Mouse (Mus musculus): ENCODE data around the gene Dnmbp. TPM values are rescaled to one million over a fixed set of nuclear protein-coding genes. Genes with fewer than 3 reads are reported as not detected.

The Dnmbp gene
- polyA plus RNA-seq, 2 experiments, result 1.3 to 2.2 TPM

DNA sequence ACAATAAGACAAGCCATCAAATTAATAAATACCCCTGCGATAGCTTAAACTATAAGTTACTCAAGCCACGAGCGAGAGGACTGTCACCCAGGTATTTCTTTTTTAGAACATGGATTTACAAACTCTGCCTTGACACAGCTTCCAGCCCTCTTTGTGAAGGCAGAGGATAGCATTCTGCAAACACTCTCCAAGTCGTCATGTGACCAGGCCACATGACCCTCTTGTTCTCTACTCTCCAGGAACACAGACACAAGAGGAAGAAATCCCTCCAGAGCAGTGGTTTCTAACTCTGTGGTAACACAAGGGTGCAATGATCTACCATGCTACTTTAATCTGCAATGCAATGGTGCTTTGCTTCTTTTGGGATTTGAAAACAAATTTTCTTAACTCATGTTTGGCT is 69.6 kb downstream of the Dnmbp start:
- Histone ChIP-seq H3K4me1 (replicated peaks; ENCODE audit: control insufficient read depth in 2 of 2, insufficient read depth in 2 of 2, low read length in 1 of 2) (no peaks in the 10 kb centered on the region), H3K36me3 (replicated peaks; ENCODE audit: control insufficient read depth, insufficient read depth, low read depth) (no peaks in the 10 kb centered on the region; the same call in 1 of the 2 replicates), H3K9ac (replicated peaks) (no peak overlapping the region), H3K27me3 (ENCODE audit: control insufficient read depth, insufficient read depth, low read length) (no peaks in the 10 kb centered on the region), H3K4me2 (ENCODE audit: low read depth) (no peak overlapping the region), H3K4me3 (ENCODE audit: insufficient read depth in 1 of 2, low read depth in 2 of 2, low read length in 2 of 2) (no peak overlapping the region), H3K9me3 (ENCODE audit: control insufficient read depth, low read length) (no peaks in the 10 kb centered on the region), H3K27ac (no peak overlapping the region)
- no peak for ATAC-seq (ENCODE audit: insufficient read depth)
- WGBS (ENCODE audit: insufficient replicate concordance), result 63% methylated on average over 4 of the region's 4 CpGs
- no peak for DNase-seq (ENCODE audit: low read depth in 3 of 3, low spot score in 3 of 3)
- TF ChIP-seq EP300 (IDR thresholded peaks at IDR 0.05; ENCODE audit: low read depth) (no peak), CTCF (IDR thresholded peaks at IDR 0.05; ENCODE audit: low read depth) (no peak)

DNA sequence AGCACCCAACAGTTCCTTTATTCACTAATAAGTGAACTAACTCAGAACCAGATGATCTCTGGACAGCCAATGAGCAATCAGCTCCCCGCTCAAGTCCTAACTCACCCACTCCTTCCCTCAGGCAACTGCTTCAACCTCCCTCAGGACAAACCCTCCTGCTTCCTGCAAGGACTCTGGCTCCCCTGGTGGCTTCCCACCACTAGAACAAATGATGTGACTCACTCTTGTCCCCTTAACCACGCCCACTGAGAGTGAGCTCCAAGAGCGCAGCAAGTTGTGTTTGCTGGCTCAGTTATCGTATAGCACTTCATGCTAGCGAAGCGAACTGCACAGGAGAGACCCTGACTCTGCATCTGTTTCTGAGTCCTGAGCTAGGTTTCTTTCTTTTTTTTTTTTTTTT is 82.6 kb downstream of the Dnmbp start:
- Histone ChIP-seq H3K4me3 (ENCODE audit: insufficient read depth in 1 of 2, low read depth in 2 of 2, low read length in 2 of 2) (no peak overlapping the region), H3K4me2 (ENCODE audit: low read depth) (no peak overlapping the region), H3K36me3 (replicated peaks; ENCODE audit: control insufficient read depth, insufficient read depth, low read depth) (no peaks in the 10 kb centered on the region), H3K9me3 (ENCODE audit: control insufficient read depth, low read length) (no peaks in the 10 kb centered on the region), H3K9ac (replicated peaks) (no peak overlapping the region), H3K27ac (no peak overlapping the region), H3K4me1 (replicated peaks; ENCODE audit: control insufficient read depth in 2 of 2, insufficient read depth in 2 of 2, low read length in 1 of 2) (no peaks in the 10 kb centered on the region), H3K27me3 (ENCODE audit: control insufficient read depth, insufficient read depth, low read length) (no peaks in the 10 kb centered on the region)
- 56% methylated on average over 6 of the region's 6 CpGs for WGBS (ENCODE audit: insufficient replicate concordance)
- TF ChIP-seq CTCF (IDR thresholded peaks at IDR 0.05; ENCODE audit: low read depth) (peak; percentile 18; the same call in 1 of the 2 replicates), EP300 (IDR thresholded peaks at IDR 0.05; ENCODE audit: low read depth) (no peak)
- DNase-seq (ENCODE audit: low read depth in 3 of 3, low spot score in 3 of 3) (no peak), ATAC-seq (ENCODE audit: insufficient read depth) (no peak)

DNA sequence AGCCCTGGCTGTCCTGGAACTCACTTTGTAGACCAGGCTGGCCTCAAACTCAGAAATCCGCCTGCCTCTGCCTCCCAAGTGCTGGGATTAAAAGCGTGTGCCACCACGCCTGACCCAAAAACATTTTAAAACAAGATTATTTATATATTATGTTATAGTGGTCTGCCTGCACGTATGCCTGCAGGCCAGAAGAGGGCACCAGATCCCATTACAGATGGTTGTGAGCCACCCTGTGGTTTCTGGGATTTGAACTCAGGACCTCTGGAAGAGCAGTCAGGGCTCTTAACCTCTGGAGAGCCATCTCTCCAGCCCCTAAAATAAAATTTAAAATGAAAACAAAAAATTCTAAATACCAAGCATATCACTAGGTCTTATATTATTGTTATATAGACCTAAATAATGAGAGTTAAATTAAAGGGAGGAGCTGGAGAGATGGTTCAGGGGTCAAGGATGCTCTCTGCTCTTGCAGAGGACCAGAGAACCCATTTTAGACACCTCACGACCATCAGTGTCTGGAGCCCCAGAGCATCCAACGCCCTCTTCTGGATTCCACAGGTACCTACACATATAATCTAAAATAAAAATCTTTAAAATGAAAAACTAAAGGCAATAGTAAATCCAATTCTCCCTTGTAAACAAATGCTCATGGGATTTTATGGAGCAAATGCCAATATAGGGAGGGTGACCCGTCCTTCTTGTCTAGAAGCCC is 87.0 kb downstream of the Dnmbp start:
- Histone ChIP-seq H3K9me3 (ENCODE audit: control insufficient read depth, low read length) (no peaks in the 10 kb centered on the region), H3K4me2 (ENCODE audit: low read depth) (no peak overlapping the region), H3K4me1 (replicated peaks; ENCODE audit: control insufficient read depth in 2 of 2, insufficient read depth in 2 of 2, low read length in 1 of 2) (no peaks in the 10 kb centered on the region), H3K9ac (replicated peaks) (no peak overlapping the region), H3K4me3 (ENCODE audit: insufficient read depth in 1 of 2, low read depth in 2 of 2, low read length in 2 of 2) (no peak overlapping the region), H3K27me3 (ENCODE audit: control insufficient read depth, insufficient read depth, low read length) (no peaks in the 10 kb centered on the region), H3K27ac (no peak overlapping the region), H3K36me3 (replicated peaks; ENCODE audit: control insufficient read depth, insufficient read depth, low read depth) (no peaks in the 10 kb centered on the region)
- DNase-seq (ENCODE audit: low read depth in 3 of 3, low spot score in 3 of 3) (no peak), ATAC-seq (ENCODE audit: insufficient read depth) (no peak)
- WGBS (ENCODE audit: insufficient replicate concordance), result 44% methylated on average over 7 of the region's 7 CpGs
- TF ChIP-seq CTCF (IDR thresholded peaks at IDR 0.05; ENCODE audit: low read depth) (peak; percentile 49), EP300 (IDR thresholded peaks at IDR 0.05; ENCODE audit: low read depth) (no peak)

DNA sequence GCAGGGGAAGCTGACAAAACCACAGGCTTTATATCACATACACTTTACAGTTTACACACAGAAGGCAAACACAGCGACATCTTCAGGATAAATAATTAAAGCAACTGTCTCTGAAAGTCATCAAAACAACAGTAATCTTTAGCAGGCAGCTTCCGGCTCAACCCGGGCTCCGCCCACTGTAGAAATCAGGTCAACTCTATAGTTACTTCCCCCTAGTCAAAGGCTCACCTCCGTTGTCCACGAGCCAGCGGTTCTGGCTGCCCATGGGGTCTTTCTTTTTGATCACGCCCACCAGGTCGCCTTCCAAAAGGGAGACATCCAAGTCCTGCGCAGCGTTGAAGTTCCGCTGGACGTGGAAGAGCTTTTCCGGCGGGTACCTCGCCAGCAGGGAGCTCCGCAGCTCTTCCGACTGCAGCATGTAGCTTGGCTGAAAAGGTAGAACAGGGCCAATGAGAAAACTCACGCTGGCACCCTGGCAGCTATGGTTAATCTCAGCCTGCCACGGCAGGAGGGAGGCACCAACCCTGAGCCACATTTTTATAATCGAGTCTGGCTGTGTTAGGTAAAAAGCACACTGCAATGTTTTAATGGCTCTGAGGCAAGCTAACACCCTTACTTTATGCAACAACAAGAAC is 87.9 kb downstream of the Dnmbp start:
- peak in 1 of 3 experiments; percentile 6 for DNase-seq (ENCODE audit: low read depth in 3 of 3, low spot score in 3 of 3)
- no peak overlapping the region for H3K4me3 ChIP-seq (ENCODE audit: insufficient read depth in 1 of 2, low read depth in 2 of 2, low read length in 2 of 2)
- no peaks in the 10 kb centered on the region for H3K4me1 ChIP-seq (replicated peaks; ENCODE audit: control insufficient read depth in 2 of 2, insufficient read depth in 2 of 2, low read length in 1 of 2)
- no peaks in the 10 kb centered on the region for H3K36me3 ChIP-seq (replicated peaks; ENCODE audit: control insufficient read depth, insufficient read depth, low read depth)
- H3K27me3 ChIP-seq (ENCODE audit: control insufficient read depth, insufficient read depth, low read length), result no peaks in the 10 kb centered on the region
- no peak overlapping the region for H3K4me2 ChIP-seq (ENCODE audit: low read depth)
- 60% methylated on average over 21 of the region's 21 CpGs for WGBS (ENCODE audit: insufficient replicate concordance)
- no peak overlapping the region for H3K9ac ChIP-seq (replicated peaks)
- no peak for ATAC-seq (ENCODE audit: insufficient read depth)
- no peak overlapping the region for H3K27ac ChIP-seq
- TF ChIP-seq CTCF (IDR thresholded peaks at IDR 0.05; ENCODE audit: low read depth), result no peak
- TF ChIP-seq EP300 (IDR thresholded peaks at IDR 0.05; ENCODE audit: low read depth), result no peak
- no peaks in the 10 kb centered on the region for H3K9me3 ChIP-seq (ENCODE audit: control insufficient read depth, low read length)

DNA sequence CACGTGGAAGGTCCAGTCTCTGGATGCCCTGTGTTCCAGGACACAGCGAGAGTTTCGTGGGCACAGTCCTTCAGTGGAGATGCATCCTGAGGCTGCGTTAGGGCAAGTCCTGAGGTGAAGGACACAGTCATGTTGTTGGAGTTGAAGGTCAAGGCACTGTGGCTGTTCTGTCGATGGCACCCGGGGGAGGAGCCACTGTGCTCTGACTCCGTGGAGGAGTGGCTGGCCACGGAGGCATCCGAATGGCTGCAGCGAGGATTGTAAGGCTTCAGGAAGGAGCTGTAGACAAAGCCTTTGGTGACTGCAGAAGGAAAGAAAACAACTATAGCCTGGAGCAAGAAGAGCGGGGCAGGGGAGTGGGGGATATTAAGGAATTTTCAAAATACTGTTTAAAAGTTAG is 90.0 kb downstream of the Dnmbp start:
- no peak for DNase-seq (ENCODE audit: low read depth in 3 of 3, low spot score in 3 of 3)
- Histone ChIP-seq H3K4me3 (ENCODE audit: insufficient read depth in 1 of 2, low read depth in 2 of 2, low read length in 2 of 2) (no peak overlapping the region), H3K27me3 (ENCODE audit: control insufficient read depth, insufficient read depth, low read length) (no peaks in the 10 kb centered on the region), H3K9ac (replicated peaks) (no peak overlapping the region), H3K9me3 (ENCODE audit: control insufficient read depth, low read length) (no peaks in the 10 kb centered on the region), H3K27ac (no peak overlapping the region), H3K36me3 (replicated peaks; ENCODE audit: control insufficient read depth, insufficient read depth, low read depth) (no peaks in the 10 kb centered on the region), H3K4me1 (replicated peaks; ENCODE audit: control insufficient read depth in 2 of 2, insufficient read depth in 2 of 2, low read length in 1 of 2) (peaks cover 0 to 5% of the 10 kb centered on the region in 2 experiments; a peak in 1 of 4 replicates), H3K4me2 (ENCODE audit: low read depth) (no peak overlapping the region)
- no peak for TF ChIP-seq EP300 (IDR thresholded peaks at IDR 0.05; ENCODE audit: low read depth)
- no peak for TF ChIP-seq CTCF (IDR thresholded peaks at IDR 0.05; ENCODE audit: low read depth)
- 75% methylated on average over 11 of the region's 11 CpGs for WGBS (ENCODE audit: insufficient replicate concordance)
- ATAC-seq (ENCODE audit: insufficient read depth), result no peak

Measured in liver, embryonic 14.5 days (tissue).